Mouse (Mus musculus) CH12.LX (cell line): ENCODE results near the gene Trit1. TPM values are rescaled to one million over a fixed set of nuclear protein-coding genes. Genes with fewer than 3 reads are reported as not detected.

Experiments
- DNase-seq: peaks from one replicate; pipeline ENCODE4 v3.0.0-alpha.2; 2013; ENCODE audit errors: extremely low read depth
- H3K27ac ChIP-seq: 2 replicates; pipeline ENCODE4 v1.5.1; 2012; ENCODE audit warnings: low read depth, mild to moderate bottlenecking, control low read depth, moderate library complexity; ENCODE audit not compliant: insufficient read depth
- H3K27me3 ChIP-seq: replicated peaks from 2 replicates; pipeline ENCODE3; 2012; ENCODE audit warnings: inconsistent platforms
- H3K36me3 ChIP-seq, 2 experiments: replicated peaks in 1 of 2; 2 replicates each; pipeline versions ENCODE3 to v1.6.1; 2012; ENCODE audit warnings: inconsistent platforms in 1 of 2, low read length in 1 of 2, mild to moderate bottlenecking in 1 of 2, mixed read lengths in 1 of 2, moderate library complexity in 1 of 2; ENCODE audit not compliant: control insufficient read depth in 1 of 2, insufficient read depth in 1 of 2
- H3K4me1 ChIP-seq, 2 experiments: 2 replicates each; pipeline ENCODE4 v1.6.1; 2012; ENCODE audit warnings: inconsistent platforms in 1 of 2, moderate library complexity in 1 of 2; ENCODE audit not compliant: insufficient read depth in 2 of 2, control insufficient read depth in 1 of 2
- H3K4me2 ChIP-seq: 2 replicates; pipeline ENCODE4 v1.6.1; 2012; ENCODE audit warnings: low read depth, mild to moderate bottlenecking, control low read depth; ENCODE audit not compliant: poor library complexity, insufficient read depth, severe bottlenecking
- H3K4me3 ChIP-seq, 3 experiments: fragments of 150-350 bp in 1 of 3; sonication (generic) in 1 of 3; replicated peaks in 1 of 3; 2 replicates each; pipeline versions ENCODE3 to v1.5.1; 2011 to 2012; ENCODE audit warnings: low read depth in 2 of 3, low read length in 2 of 3, mild to moderate bottlenecking in 2 of 3, moderate library complexity in 2 of 3, control low read depth in 1 of 3, improper control_type of control experiment in 1 of 3, inconsistent platforms in 1 of 3, mixed read lengths in 1 of 3; ENCODE audit not compliant: poor library complexity in 1 of 3
- H3K79me2 ChIP-seq: replicated peaks from 2 replicates; pipeline ENCODE4 v1.6.1; 2012; ENCODE audit warnings: mild to moderate bottlenecking, moderate library complexity; ENCODE audit not compliant: control insufficient read depth, poor library complexity, insufficient read depth, severe bottlenecking; ENCODE audit errors: extremely low read depth
- H3K9ac ChIP-seq: 2 replicates; pipeline ENCODE4 v1.6.1; 2012; ENCODE audit warnings: low read depth, mild to moderate bottlenecking, control low read depth, moderate library complexity; ENCODE audit not compliant: insufficient read depth
- H3K9me3 ChIP-seq: replicated peaks from 2 replicates; pipeline ENCODE3; 2012; ENCODE audit warnings: low read length, inconsistent platforms, mixed read lengths
- CHD1 ChIP-seq: IDR thresholded peaks from 2 replicates; pipeline ENCODE4 v1.6.1; 2012; ENCODE audit warnings: low read depth, low read length, improper control_type of control experiment, inconsistent platforms
- CTCF ChIP-seq, 2 experiments: IDR thresholded peaks in 1 of 2; conservative IDR thresholded peaks in 1 of 2; 2 replicates each; pipeline ENCODE4 v1.5.1; 2011 to 2012; ENCODE audit warnings: low read depth in 2 of 2, low read length in 2 of 2, improper control_type of control experiment in 1 of 2, inconsistent platforms in 1 of 2, mild to moderate bottlenecking in 1 of 2, moderate library complexity in 1 of 2
- E2F4 ChIP-seq: IDR thresholded peaks from 2 replicates; pipeline ENCODE4 v1.6.1; 2011; ENCODE audit warnings: low read depth, low read length, improper control_type of control experiment; ENCODE audit not compliant: insufficient replicate concordance
- ELF1 ChIP-seq: IDR thresholded peaks from 2 replicates; pipeline ENCODE4 v1.6.1; 2014; ENCODE audit warnings: low read depth, mild to moderate bottlenecking, inconsistent platforms, low read length, improper control_type of control experiment
- ETS1 ChIP-seq: conservative IDR thresholded peaks from 2 replicates; pipeline ENCODE4 v1.6.1; 2012; ENCODE audit warnings: low read depth, mild to moderate bottlenecking, inconsistent platforms, low read length, improper control_type of control experiment, moderate library complexity
- HCFC1 ChIP-seq: IDR thresholded peaks from 2 replicates; pipeline ENCODE4 v1.6.1; 2012; ENCODE audit warnings: low read depth, mild to moderate bottlenecking, inconsistent platforms, low read length, improper control_type of control experiment
- IRF4 ChIP-seq: IDR thresholded peaks from 2 replicates; pipeline ENCODE4 v1.6.1; 2014; ENCODE audit warnings: low read depth, mild to moderate bottlenecking, inconsistent platforms, low read length, improper control_type of control experiment
- JUND ChIP-seq: conservative IDR thresholded peaks from 2 replicates; pipeline ENCODE4 v1.6.1; 2011; ENCODE audit warnings: low read depth, low read length, improper control_type of control experiment
- MAFK ChIP-seq: IDR thresholded peaks from 2 replicates; pipeline ENCODE4 v1.6.1; 2011; ENCODE audit warnings: low read length, improper control_type of control experiment; ENCODE audit not compliant: insufficient replicate concordance
- MAX ChIP-seq: IDR thresholded peaks from 2 replicates; pipeline ENCODE4 v1.6.1; 2011; ENCODE audit warnings: low read length, improper control_type of control experiment
- MXI1 ChIP-seq: IDR thresholded peaks from 2 replicates; pipeline ENCODE4 v1.6.1; 2011; ENCODE audit warnings: mild to moderate bottlenecking, low read depth, low read length, improper control_type of control experiment
- MYC ChIP-seq: IDR thresholded peaks from 2 replicates; pipeline ENCODE4 v1.6.1; 2011; ENCODE audit warnings: low read depth, mild to moderate bottlenecking, improper control_type of control experiment, low read length
- NELFE ChIP-seq: IDR thresholded peaks from 2 replicates; pipeline ENCODE4 v1.6.1; 2011; ENCODE audit warnings: low read depth, low read length, improper control_type of control experiment
- PAX5 ChIP-seq: IDR thresholded peaks from 2 replicates; pipeline ENCODE4 v1.6.1; 2012; ENCODE audit warnings: low read length, inconsistent platforms, mixed read lengths
- POLR2A ChIP-seq: IDR thresholded peaks from 2 replicates; pipeline ENCODE4 v1.6.1; 2011; ENCODE audit warnings: low read depth, mild to moderate bottlenecking, improper control_type of control experiment, low read length
- POLR2AphosphoS2 ChIP-seq: IDR thresholded peaks from 2 replicates; pipeline ENCODE4 v1.6.1; 2011; ENCODE audit warnings: low read depth, low read length, improper control_type of control experiment
- RAD21 ChIP-seq: IDR thresholded peaks from 2 replicates; pipeline ENCODE4 v1.6.1; 2011; ENCODE audit warnings: low read depth, mild to moderate bottlenecking, low read length, improper control_type of control experiment, moderate library complexity
- RCOR1 ChIP-seq: conservative IDR thresholded peaks from 2 replicates; pipeline ENCODE4 v1.6.1; 2012; ENCODE audit warnings: low read depth, mild to moderate bottlenecking, inconsistent platforms, low read length, improper control_type of control experiment
- SMC3 ChIP-seq: IDR thresholded peaks from 2 replicates; pipeline ENCODE4 v1.6.1; 2011; ENCODE audit warnings: low read depth, low read length, improper control_type of control experiment
- UBTF ChIP-seq: IDR thresholded peaks from 2 replicates; pipeline ENCODE4 v1.6.1; 2012; ENCODE audit warnings: low read depth, mild to moderate bottlenecking, inconsistent platforms, low read length, improper control_type of control experiment, moderate library complexity
- USF1 ChIP-seq: IDR thresholded peaks from 2 replicates; pipeline ENCODE4 v1.6.1; 2014; ENCODE audit warnings: low read depth, mild to moderate bottlenecking, inconsistent platforms, low read length, improper control_type of control experiment
- USF2 ChIP-seq: conservative IDR thresholded peaks from 2 replicates; pipeline ENCODE4 v1.6.1; 2011; ENCODE audit warnings: low read depth, low read length, improper control_type of control experiment
- ZC3H11A ChIP-seq: IDR thresholded peaks from 2 replicates; pipeline ENCODE4 v1.6.1; 2012; ENCODE audit warnings: low read depth, mild to moderate bottlenecking, inconsistent platforms, low read length, improper control_type of control experiment
- ZKSCAN1 ChIP-seq: IDR thresholded peaks from 2 replicates; pipeline ENCODE4 v1.6.1; 2012; ENCODE audit warnings: low read depth, inconsistent platforms, low read length, improper control_type of control experiment, borderline replicate concordance
- ZNF384 ChIP-seq: IDR thresholded peaks from 2 replicates; pipeline ENCODE4 v1.6.1; 2012; ENCODE audit warnings: low read depth, low read length, improper control_type of control experiment, inconsistent platforms
- dilution Hi-C: fragments of 300-500 bp; cut with MboI; formaldehyde crosslinking; loops from 2 replicates; pipeline ENCODE4 v1.14.3; 2020; ENCODE audit warnings: low sequenced_read_pairs; ENCODE audit not compliant: extremely low pct_unique_long_range_greater_than_20kb, extremely low pct_ligation_motif_present
- in situ Hi-C: fragments of 300-500 bp; cut with MboI; formaldehyde crosslinking; loops from 3 replicates; pipeline ENCODE4 v1.14.3; 2019; ENCODE audit warnings: low sequenced_read_pairs, low pct_ligation_motif_present, low pct_unique_long_range_greater_than_20kb, mixed read lengths
- polyA plus RNA-seq: library from polyadenylated mRNA; unstranded; fragments of >175 nt; gene quantifications from 2 replicates; pipeline ENCODE4 v1.2.1, GENCODE M21; 2012; ENCODE audit warnings: low read depth; ENCODE audit not compliant: insufficient read length
- total RNA-seq, 2 experiments: library from RNA; depleted of rRNA; stranded (reverse); fragments of 300-350 nt in 1 of 2; fragments of >200 nt in 1 of 2; gene quantifications; 2 replicates each; pipeline ENCODE4 v1.2.3; 2012 to 2014

Gene Trit1
- total and polyA plus RNA-seq, 3 experiments, result 18.9 to 21.3 (median 19.8) TPM

- Histone ChIP-seq H3K9me3 (no peaks in the 10 kb centered on the region), H3K4me3 (no peak overlapping the region), H3K36me3 (peaks cover 28 to 89% of the 10 kb centered on the region in 2 experiments), H3K27ac (no peak overlapping the region), H3K27me3 (no peaks in the 10 kb centered on the region), H3K9ac (no peak overlapping the region), H3K79me2 (peaks cover 29% of the 10 kb centered on the region), H3K4me2 (no peak overlapping the region), H3K4me1 (peaks cover 0 to 35% of the 10 kb centered on the region in 2 experiments; a peak in 3 of 4 replicates)
- no peak for DNase-seq
- TF ChIP-seq MAFK (no peak), IRF4 (no peak), USF2 (no peak), HCFC1 (no peak), E2F4 (no peak), MYC (no peak), CTCF (conservative IDR thresholded peaks at IDR 0.05 in 1 of 2, IDR thresholded peaks at IDR 0.05 in 1 of 2; ENCODE audit: low read depth in 2 of 2, low read length in 2 of 2) (no peak), ZKSCAN1 (no peak), UBTF (no peak), MXI1 (no peak), ZNF384 (no peak), ETS1 (no peak), ELF1 (no peak), CHD1 (no peak), SMC3 (no peak), USF1 (no peak), JUND (no peak), POLR2A (no peak), ZC3H11A (no peak)
- in situ Hi-C loops (no loop called here), dilution Hi-C loops (no loop called here)
Observed at GRCm38 (mm10) chr4:123035636-123036035, 19.2 kb downstream of the Trit1 start.

GRCm38 (mm10) chr4:123036710-123037109 is 20.3 kb downstream of the Trit1 start:
- H3K36me3 ChIP-seq, result peaks cover 23 to 88% of the 10 kb centered on the region in 2 experiments
- no peak overlapping the region for H3K9ac ChIP-seq
- H3K27ac ChIP-seq, result no peak overlapping the region
- H3K4me1 ChIP-seq, result peaks cover 0 to 35% of the 10 kb centered on the region in 2 experiments; a peak in 3 of 4 replicates
- H3K4me3 ChIP-seq, result no peak overlapping the region
- DNase-seq, result no peak
- TF ChIP-seq RAD21 (no peak), RCOR1 (no peak), POLR2AphosphoS2 (no peak), JUND (no peak), ELF1 (no peak), SMC3 (no peak), MAX (no peak), USF2 (no peak), USF1 (no peak), UBTF (no peak), CHD1 (no peak), PAX5 (no peak), NELFE (no peak)
- in situ Hi-C loops (no loop called here), dilution Hi-C loops (no loop called here)
- no peaks in the 10 kb centered on the region for H3K27me3 ChIP-seq
- no peaks in the 10 kb centered on the region for H3K9me3 ChIP-seq
- peaks cover 18% of the 10 kb centered on the region for H3K79me2 ChIP-seq
- no peak overlapping the region for H3K4me2 ChIP-seq
